Mouse (Mus musculus): ENCODE measurements at regions not wholly inside any gene's neighbourhood (a gene's known extent, or its start where the extent isn't known, plus 50 kb on each side); places are given as distances from the start of the nearest gene placed in this dataset.

DNA sequence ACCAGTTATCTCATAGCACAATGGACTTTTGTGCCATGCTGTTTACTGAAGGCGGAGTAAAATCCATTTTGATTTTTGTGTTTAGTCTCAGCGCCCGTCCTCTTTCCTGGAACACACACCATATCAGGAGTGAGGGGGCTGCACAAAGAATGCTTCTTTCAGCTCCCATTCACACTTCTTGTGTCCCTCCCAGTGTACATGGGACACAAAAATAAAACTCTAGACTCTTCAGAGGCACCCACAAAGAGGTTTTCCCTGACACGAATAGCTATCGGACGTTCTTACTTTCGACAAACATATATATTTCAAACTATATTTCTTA, 347.9 kb upstream of the Pou3f2 start:
- TF ChIP-seq CTCF (IDR thresholded peaks at IDR 0.05) (no peak), EP300 (IDR thresholded peaks at IDR 0.05; ENCODE audit: insufficient read depth, low read depth, low read length) (no peak), POLR2A (IDR thresholded peaks at IDR 0.05; ENCODE audit: insufficient read depth, low read depth, low read length) (no peak)
